Comparison of ENCODE assay signal across 8 mouse cellular contexts in genomic region chr7:16294837-16295236, GRCm38 (mm10). TPM values are rescaled to one million over a fixed set of nuclear protein-coding genes. Genes with fewer than 3 reads are reported as not detected.
DNase-seq lines count a peak whose midpoint lies in the region; ATAC-seq and TF ChIP-seq lines count a peak whose summit lies in the region.

No protein-coding gene starts in this region.

- peak overlapping the region; percentile 47 for H3K4me3 ChIP-seq in lung, postnatal 0 days (ENCODE audit: low read depth, low read length)

- peak; percentile 80 to 81 for ATAC-seq in hematopoietic stem cell, adult 5-6 weeks (replicated peaks in 1 of 2; ENCODE audit: insufficient read depth in 1 of 2, low FRiP score in 2 of 2, low TSS enrichment in 1 of 2, low read depth in 1 of 2, poor library complexity in 2 of 2, severe bottlenecking in 2 of 2)
- ATAC-seq in lung, postnatal 0 days, result peak; percentile 89

- TF ChIP-seq EP300 in lung, postnatal 0 days (IDR thresholded peaks at IDR 0.05), result peak; percentile 99

- TF ChIP-seq CTCF in lung, postnatal 0 days (IDR thresholded peaks at IDR 0.05), result peak; percentile 99

- no peaks in the 10 kb centered on the region for H3K27me3 ChIP-seq in lung, postnatal 0 days (replicated peaks; ENCODE audit: insufficient read depth, low read length)

- peaks cover 13% of the 10 kb centered on the region for H3K4me1 ChIP-seq in lung, postnatal 0 days (ENCODE audit: insufficient read depth, low read depth, low read length)

- H3K27ac ChIP-seq in lung, postnatal 0 days (ENCODE audit: low read length), result peak overlapping the region; percentile 89

- peak overlapping the region; percentile 70 for H3K4me2 ChIP-seq in lung, postnatal 0 days (replicated peaks; ENCODE audit: low read depth, low read length)

- peak; percentile 97 for DNase-seq in MN1 (ENCODE audit: low spot score)
- peak; percentile 96 for DNase-seq in cerebellum, adult 8-10 months
- peak; percentile 94 for DNase-seq in forelimb bud, embryonic 11.5 days (ENCODE audit: low read depth, low spot score)
- peak; percentile 96 to 97 for DNase-seq in layer of hippocampus, postnatal 10 days (ENCODE audit: low spot score in 2 of 2)
- DNase-seq in lung, postnatal 0 days (ENCODE audit: low spot score), result peak; percentile 98
- DNase-seq in ovary, postnatal 10 days (ENCODE audit: low spot score), result peak; percentile 90
- peak; percentile 88 to 96 for DNase-seq in thymus, postnatal 10 days (ENCODE audit: low spot score in 2 of 2)

- no peaks in the 10 kb centered on the region for H3K9me3 ChIP-seq in lung, postnatal 0 days (ENCODE audit: low read length)

- H3K9ac ChIP-seq in lung, postnatal 0 days (replicated peaks; ENCODE audit: low read depth), result peak overlapping the region; percentile 29; the same call in 1 of the 2 replicates

- WGBS in lung, postnatal 0 days, result under 1% methylated on average over 23 of the region's 23 CpGs

- no peaks in the 10 kb centered on the region for H3K36me3 ChIP-seq in lung, postnatal 0 days (ENCODE audit: insufficient read depth, low read length)

RNA-seq across cellular contexts. Expression of gene Ccdc9, which starts 8.2 kb away (rescaled TPM):
- 80.8 and 153 TPM in 2 replicates for total RNA-seq in hematopoietic stem cell, adult 5-6 weeks (2017)
- 10 to 100 TPM; 81.4 to 98.8 TPM for total RNA-seq in layer of hippocampus, postnatal 10 days (2021)
- polyA plus RNA-seq in lung, postnatal 0 days (2015; fragmentation: Nextera tagmentation; extraction: Ambion mirVana), result 15.9 and 18.3 TPM in 2 replicates

RNA-seq across cellular contexts. Expression of gene Bbc3, which starts 13.4 kb away (rescaled TPM):
- 1.8 and 4.1 TPM in 2 replicates for total RNA-seq in hematopoietic stem cell, adult 5-6 weeks (2017)
- 10 to 100 TPM; 28.0 to 30.0 TPM for total RNA-seq in layer of hippocampus, postnatal 10 days (2021)
- 30.0 and 31.1 TPM in 2 replicates for polyA plus RNA-seq in lung, postnatal 0 days (2015; fragmentation: Nextera tagmentation; extraction: Ambion mirVana)

RNA-seq across cellular contexts. Expression of gene Inafm1, which starts 21.4 kb away (rescaled TPM):
- total RNA-seq in hematopoietic stem cell, adult 5-6 weeks (2017), result 14.0 and 14.3 TPM in 2 replicates
- 10 to 100 TPM; 35.4 to 35.8 TPM for total RNA-seq in layer of hippocampus, postnatal 10 days (2021)
- 18.9 and 20.1 TPM in 2 replicates for polyA plus RNA-seq in lung, postnatal 0 days (2015; fragmentation: Nextera tagmentation; extraction: Ambion mirVana)

RNA-seq across cellular contexts. Expression of gene C5ar1, which starts 35.5 kb away (rescaled TPM):
- total RNA-seq in hematopoietic stem cell, adult 5-6 weeks (2017), result 4.1 and 5.1 TPM in 2 replicates
- 1 to 10 TPM; 1.1 to 1.3 TPM for total RNA-seq in layer of hippocampus, postnatal 10 days (2021)
- 11.8 and 13.3 TPM in 2 replicates for polyA plus RNA-seq in lung, postnatal 0 days (2015; fragmentation: Nextera tagmentation; extraction: Ambion mirVana)

RNA-seq across cellular contexts. Expression of gene C5ar2, which starts 50.9 kb away (rescaled TPM):
- 1.2 and 1.3 TPM in 2 replicates for total RNA-seq in hematopoietic stem cell, adult 5-6 weeks (2017)
- under 1 TPM; 0.33 to 0.37 TPM for total RNA-seq in layer of hippocampus, postnatal 10 days (2021)
- polyA plus RNA-seq in lung, postnatal 0 days (2015; fragmentation: Nextera tagmentation; extraction: Ambion mirVana), result 0.94 and 1.1 TPM in 2 replicates

Comparison
In these comparisons a context has a peak if more than half of its experiments do, and no peak if none do; other contexts are left out.
1. Peak in every context shown above with its lines: DNase-seq, ATAC-seq, H3K4me3 ChIP-seq and H3K27ac ChIP-seq.